Mouse (Mus musculus) MN1 (cell line): Measurements from ENCODE around the gene Slc22a28.
"Not testable (repeated sequence)": the region's sequence is repeated elsewhere in the genome, so short reads cannot be mapped to it uniquely, and the experiment has no call there.

Experiments used
- DNase-seq: peaks from one replicate; pipeline ENCODE4 v3.0.0-alpha.2; 2016; ENCODE audit warnings: low spot score

Gene Slc22a28

DNA sequence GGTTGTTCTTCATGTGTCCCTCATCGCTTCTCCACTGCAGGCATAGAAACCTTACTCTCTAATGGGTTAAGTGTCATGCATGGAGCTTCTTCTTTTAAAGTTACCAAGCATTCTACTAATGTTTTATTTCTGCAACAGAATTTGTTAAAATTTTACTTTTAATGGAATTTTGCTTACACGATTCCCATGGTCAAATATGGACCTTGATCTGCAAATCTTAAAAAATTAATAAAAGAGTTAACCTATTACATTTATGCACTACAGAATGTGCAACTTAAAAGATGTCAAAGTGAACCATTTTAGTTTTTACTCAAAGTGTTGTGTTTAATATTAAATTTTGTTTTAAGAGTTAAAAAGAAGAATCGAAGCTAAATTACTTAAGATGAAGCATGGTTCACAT is at the start of gene Slc22a28:
TSS of gene Slc22a28 (minus strand) at position 102 of the 400 bp plus-strand sequence.
- DNase-seq, result not testable (repeated sequence)

DNA sequence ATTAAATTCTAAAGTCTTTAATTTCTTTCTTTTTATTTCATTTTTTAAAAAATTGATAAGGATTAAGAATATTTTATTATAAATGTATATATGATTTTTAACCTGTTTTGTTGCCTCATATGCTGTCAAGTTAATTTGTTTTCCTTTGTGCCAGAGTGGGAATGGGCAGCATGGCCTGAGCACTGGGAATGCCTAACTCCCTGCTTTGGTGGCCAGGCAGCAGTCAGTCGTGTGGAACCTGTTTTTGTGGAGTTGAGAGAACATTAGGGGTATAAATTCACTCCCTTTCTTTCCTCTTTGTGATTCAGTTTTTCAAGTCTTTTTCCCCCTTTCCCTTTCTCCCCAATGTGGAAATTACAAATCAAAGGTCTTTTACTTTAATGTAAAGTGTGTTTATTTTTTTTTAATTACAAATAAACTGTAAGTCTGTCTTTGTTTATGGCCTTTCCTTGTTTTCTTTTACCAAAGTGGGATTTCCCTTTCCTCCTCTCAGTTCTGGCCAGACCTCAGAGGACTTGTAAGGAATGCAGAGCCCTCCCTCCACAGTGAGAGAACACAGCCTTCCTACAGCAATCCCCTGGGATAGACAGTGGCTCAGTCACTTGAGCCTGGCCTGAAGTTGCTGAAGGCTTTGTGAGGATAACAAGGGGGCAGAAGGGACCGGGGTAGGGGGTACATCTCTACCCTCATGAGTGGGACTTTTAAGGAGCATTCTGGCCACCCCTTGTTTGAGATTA is 17.2 kb upstream of the Slc22a28 start:
- DNase-seq, result no peak

DNA sequence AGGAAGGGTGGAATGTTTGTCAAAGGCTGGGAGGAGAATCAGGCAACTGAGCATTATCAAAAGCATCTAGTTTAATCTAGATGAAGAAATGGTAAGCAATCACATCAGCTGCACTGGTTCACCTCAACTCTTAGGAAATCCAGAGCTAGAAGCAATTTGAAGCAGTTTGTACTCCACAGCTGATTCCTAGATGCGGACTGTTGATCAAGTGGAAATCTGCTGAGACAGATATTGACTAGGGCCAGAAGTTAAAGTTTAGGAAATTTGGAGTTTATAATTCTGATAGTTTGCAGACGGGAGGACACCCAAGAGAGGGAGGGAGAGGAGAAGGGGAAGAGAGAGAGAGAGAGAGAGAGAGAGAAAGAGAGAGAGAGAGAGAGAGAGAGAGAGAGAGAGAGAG is 10.9 kb upstream of the Slc22a28 start:
- DNase-seq, result not testable (repeated sequence)

- not testable (repeated sequence) for DNase-seq
Observed at GRCm38 (mm10) chr19:8134127-8134841, 2.5 kb upstream of the Slc22a28 start.

DNA sequence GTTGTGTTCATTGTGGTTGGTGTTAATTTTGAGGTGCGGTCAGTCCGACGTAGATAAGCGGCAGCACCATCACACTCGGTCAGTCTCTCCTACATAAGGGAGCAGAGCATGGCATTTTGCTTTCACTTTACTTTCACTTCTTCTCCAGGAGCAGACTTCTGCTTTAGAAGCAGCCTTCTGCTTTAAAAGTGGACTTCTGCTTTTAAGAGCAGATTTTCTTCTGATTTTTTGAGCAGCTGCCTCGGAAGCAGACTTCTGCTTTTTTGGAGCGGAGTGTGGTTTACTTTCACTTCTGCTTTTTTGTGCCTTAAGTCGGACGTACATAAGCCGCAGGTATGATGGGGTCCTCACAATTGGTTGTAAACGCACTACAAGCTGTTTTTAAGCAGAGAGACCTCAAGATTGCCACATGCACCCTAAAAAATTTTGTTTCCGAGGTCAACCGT is 111.9 kb downstream of the Slc22a28 start:
- no peak for DNase-seq

DNA sequence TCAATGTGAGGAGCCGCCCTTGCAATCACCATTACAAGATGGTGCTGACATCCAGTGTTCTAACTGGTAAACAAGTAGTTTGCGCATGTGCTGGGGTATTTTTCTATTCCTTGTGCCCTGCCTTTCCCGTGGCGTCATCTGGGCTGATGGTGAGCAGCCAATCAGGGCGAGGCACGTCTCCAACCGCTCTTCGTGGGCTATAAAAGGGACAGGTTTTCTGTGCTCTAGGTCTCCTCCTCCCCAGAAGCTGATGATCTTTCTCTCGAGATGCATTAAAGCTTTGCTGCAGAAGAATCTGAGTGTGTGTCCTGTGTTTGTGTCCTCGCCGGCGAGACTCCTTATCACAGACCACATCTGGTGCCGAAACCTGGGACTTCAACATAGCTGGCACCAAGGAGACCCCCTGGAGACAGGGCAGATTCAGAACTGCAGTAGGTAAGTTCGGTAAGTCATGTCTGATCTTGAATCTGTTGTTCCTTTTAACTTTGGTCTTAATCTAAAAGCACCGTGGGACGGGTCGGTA is 112.4 kb downstream of the Slc22a28 start:
- DNase-seq, result not testable (repeated sequence)

GRCm38 (mm10) chr19:8018535-8018934 is 113.2 kb downstream of the Slc22a28 start:
- DNase-seq, result not testable (repeated sequence)
